16 mouse cellular contexts compared by ENCODE assay signal in genomic region chr17:62748803-62749619, GRCm38 (mm10).
A peak's percentile ranks its signal among the peaks of the same experiment; 100 is the strongest.
DNase-seq lines count a peak whose midpoint lies in the region; ATAC-seq and TF ChIP-seq lines count a peak whose summit lies in the region.
"Had no signal": no experiment of that assay in that cellular context is flagged by ENCODE, and none has a peak within 500 bp of the region (broad histone marks: within the 10 kb centered on the region; RNA-seq: fewer than 3 reads in every experiment).

No protein-coding gene starts in this region.

- H3K27me3 ChIP-seq in heart, embryonic 12.5 days (replicated peaks), result no peaks in the 10 kb centered on the region
- H3K27me3 ChIP-seq in midbrain, embryonic 12.5 days, result no peaks in the 10 kb centered on the region
- no peaks in the 10 kb centered on the region for H3K27me3 ChIP-seq in midbrain, postnatal 0 days (ENCODE audit: insufficient read depth, low read length)
- no peaks in the 10 kb centered on the region for H3K27me3 ChIP-seq in stomach, postnatal 0 days (ENCODE audit: control insufficient read depth, insufficient read depth, low read length)
- H3K27me3 ChIP-seq: embryonic facial prominence, embryonic 12.5 days; forebrain, embryonic 15.5 days; limb, embryonic 15.5 days had no signal

- WGBS in heart, embryonic 12.5 days, result 21% methylated on average over 16 of the region's 16 CpGs
- 70% methylated on average over 16 of the region's 16 CpGs for WGBS in midbrain, embryonic 12.5 days
- 67% methylated on average over 16 of the region's 16 CpGs for WGBS in midbrain, postnatal 0 days
- WGBS in stomach, postnatal 0 days, result 33% methylated on average over 16 of the region's 16 CpGs

- intact Hi-C loops in heart, postnatal 10 days (cut with DNase I), result no loop called here
- intact Hi-C loops in gastrocnemius, postnatal 36 days (cut with DNase I), result no loop called here

- TF ChIP-seq CTCF in midbrain, postnatal 0 days (IDR thresholded peaks at IDR 0.05), result no peak
- no peak for TF ChIP-seq CTCF in stomach, postnatal 0 days (IDR thresholded peaks at IDR 0.05; ENCODE audit: low read depth)

- no peaks in the 10 kb centered on the region for H3K9me3 ChIP-seq in heart, embryonic 12.5 days (replicated peaks)
- H3K9me3 ChIP-seq in midbrain, embryonic 12.5 days, result no peaks in the 10 kb centered on the region
- H3K9me3 ChIP-seq in midbrain, postnatal 0 days (ENCODE audit: low read length), result no peaks in the 10 kb centered on the region
- no peaks in the 10 kb centered on the region for H3K9me3 ChIP-seq in stomach, postnatal 0 days (ENCODE audit: control insufficient read depth, low read length)
- H3K9me3 ChIP-seq: embryonic facial prominence, embryonic 12.5 days; forebrain, embryonic 15.5 days; limb, embryonic 15.5 days had no signal

- peak; percentile 92 for ATAC-seq in heart, embryonic 12.5 days (ENCODE audit: insufficient number of reproducible peaks, low FRiP score)
- ATAC-seq in midbrain, embryonic 12.5 days (ENCODE audit: low FRiP score, low read depth), result no peak
- ATAC-seq in midbrain, postnatal 0 days (ENCODE audit: low FRiP score), result no peak
- peak; percentile 61 for ATAC-seq in stomach, postnatal 0 days (ENCODE audit: low FRiP score, low TSS enrichment)
- ATAC-seq: forebrain, embryonic 15.5 days had no signal

- H3K4me3 ChIP-seq in heart, embryonic 12.5 days, result no peak overlapping the region
- H3K4me3 ChIP-seq in midbrain, embryonic 12.5 days, result no peak overlapping the region
- H3K4me3 ChIP-seq in midbrain, postnatal 0 days (ENCODE audit: low read depth, low read length), result no peak overlapping the region
- no peak overlapping the region for H3K4me3 ChIP-seq in stomach, postnatal 0 days (ENCODE audit: low read depth, low read length)
- H3K4me3 ChIP-seq: embryonic facial prominence, embryonic 12.5 days; forebrain, embryonic 15.5 days; limb, embryonic 15.5 days had no signal

- no peaks in the 10 kb centered on the region for H3K36me3 ChIP-seq in heart, embryonic 12.5 days
- no peaks in the 10 kb centered on the region for H3K36me3 ChIP-seq in midbrain, embryonic 12.5 days
- no peaks in the 10 kb centered on the region for H3K36me3 ChIP-seq in midbrain, postnatal 0 days (ENCODE audit: insufficient read depth, low read length)
- H3K36me3 ChIP-seq in stomach, postnatal 0 days (ENCODE audit: control insufficient read depth, insufficient read depth, low read length), result no peaks in the 10 kb centered on the region
- H3K36me3 ChIP-seq: embryonic facial prominence, embryonic 12.5 days; forebrain, embryonic 15.5 days; limb, embryonic 15.5 days had no signal

- DNase-seq in heart, postnatal 10 days, result no peak
- no peak for DNase-seq in midbrain, postnatal 0 days (ENCODE audit: low spot score)
- peak; percentile 80 for DNase-seq in liver
- no peak for DNase-seq in stomach, postnatal 0 days (ENCODE audit: low spot score)
- DNase-seq in gastrocnemius, postnatal 36 days, result no peak
- DNase-seq in embryo, embryonic 10.5 days (ENCODE audit: low spot score), result no peak
- DNase-seq: adrenal gland, adult 8-10 months; B cell, adult 2 months; cerebellum, adult 18-20 months; kidney, adult 11 months; thymus, adult 18-20 months had no signal

- peak overlapping the region; percentile 25; the same call in 1 of the 2 replicates for H3K9ac ChIP-seq in heart, embryonic 12.5 days
- H3K9ac ChIP-seq in midbrain, embryonic 12.5 days (replicated peaks), result no peak overlapping the region
- H3K9ac ChIP-seq in midbrain, postnatal 0 days (replicated peaks; ENCODE audit: low read length, poor library complexity, severe bottlenecking), result no peak overlapping the region
- no peak overlapping the region for H3K9ac ChIP-seq in stomach, postnatal 0 days (ENCODE audit: low read length)
- H3K9ac ChIP-seq: embryonic facial prominence, embryonic 12.5 days; forebrain, embryonic 15.5 days; limb, embryonic 15.5 days had no signal

- no peak for TF ChIP-seq EP300 in stomach, postnatal 0 days (optimal IDR thresholded peaks at IDR 0.05)

- no peak overlapping the region for H3K27ac ChIP-seq in heart, embryonic 12.5 days (ENCODE audit: poor library complexity, severe bottlenecking)
- peak overlapping the region; percentile 25; the same call in 1 of the 2 replicates for H3K27ac ChIP-seq in midbrain, embryonic 12.5 days (replicated peaks)
- no peak overlapping the region for H3K27ac ChIP-seq in midbrain, postnatal 0 days (ENCODE audit: low read depth, low read length)
- H3K27ac ChIP-seq in stomach, postnatal 0 days (replicated peaks), result no peak overlapping the region
- H3K27ac ChIP-seq: embryonic facial prominence, embryonic 12.5 days; forebrain, embryonic 15.5 days; limb, embryonic 15.5 days had no signal

- peaks cover 21% of the 10 kb centered on the region for H3K4me1 ChIP-seq in heart, embryonic 12.5 days (replicated peaks)
- H3K4me1 ChIP-seq in midbrain, embryonic 12.5 days, result peaks cover 14% of the 10 kb centered on the region; the same call in 1 of the 2 replicates
- H3K4me1 ChIP-seq in midbrain, postnatal 0 days (ENCODE audit: insufficient read depth, low read length), result no peaks in the 10 kb centered on the region
- H3K4me1 ChIP-seq in stomach, postnatal 0 days (replicated peaks; ENCODE audit: control insufficient read depth, insufficient read depth), result no peaks in the 10 kb centered on the region
- H3K4me1 ChIP-seq: forebrain, embryonic 15.5 days had no signal

- peak overlapping the region; percentile 54 for H3K4me2 ChIP-seq in heart, embryonic 12.5 days
- H3K4me2 ChIP-seq in midbrain, embryonic 12.5 days (replicated peaks), result no peak overlapping the region
- H3K4me2 ChIP-seq in midbrain, postnatal 0 days (ENCODE audit: low read depth, low read length, poor library complexity, severe bottlenecking), result no peak overlapping the region
- peak overlapping the region; percentile 36 for H3K4me2 ChIP-seq in stomach, postnatal 0 days (replicated peaks; ENCODE audit: low read depth)
- H3K4me2 ChIP-seq: embryonic facial prominence, embryonic 12.5 days; forebrain, embryonic 15.5 days; limb, embryonic 15.5 days had no signal

Comparison
In these comparisons a context has a peak if more than half of its experiments do, and no peak if none do; other contexts are left out.
1. ATAC-seq: peak in heart, embryonic 12.5 days (single experiment) and stomach, postnatal 0 days (single experiment); none in midbrain, embryonic 12.5 days (single experiment) and midbrain, postnatal 0 days (single experiment).
2. H3K4me2 ChIP-seq: peak in heart, embryonic 12.5 days (single experiment) and stomach, postnatal 0 days (single experiment); none in midbrain, embryonic 12.5 days (single experiment) and midbrain, postnatal 0 days (single experiment).